Mouse (Mus musculus) right cerebral cortex, postnatal 10 days (tissue): ENCODE results near the gene 5330417C22Rik.
"Not testable (repeated sequence)": the region's sequence is repeated elsewhere in the genome, so short reads cannot be mapped to it uniquely, and the experiment has no call there.

Experiments used
- DNase-seq, 2 experiments: peaks; one replicate each; pipeline ENCODE4 v3.0.0; 2021; ENCODE audit warnings: low spot score in 2 of 2

5330417C22Rik gene

DNA sequence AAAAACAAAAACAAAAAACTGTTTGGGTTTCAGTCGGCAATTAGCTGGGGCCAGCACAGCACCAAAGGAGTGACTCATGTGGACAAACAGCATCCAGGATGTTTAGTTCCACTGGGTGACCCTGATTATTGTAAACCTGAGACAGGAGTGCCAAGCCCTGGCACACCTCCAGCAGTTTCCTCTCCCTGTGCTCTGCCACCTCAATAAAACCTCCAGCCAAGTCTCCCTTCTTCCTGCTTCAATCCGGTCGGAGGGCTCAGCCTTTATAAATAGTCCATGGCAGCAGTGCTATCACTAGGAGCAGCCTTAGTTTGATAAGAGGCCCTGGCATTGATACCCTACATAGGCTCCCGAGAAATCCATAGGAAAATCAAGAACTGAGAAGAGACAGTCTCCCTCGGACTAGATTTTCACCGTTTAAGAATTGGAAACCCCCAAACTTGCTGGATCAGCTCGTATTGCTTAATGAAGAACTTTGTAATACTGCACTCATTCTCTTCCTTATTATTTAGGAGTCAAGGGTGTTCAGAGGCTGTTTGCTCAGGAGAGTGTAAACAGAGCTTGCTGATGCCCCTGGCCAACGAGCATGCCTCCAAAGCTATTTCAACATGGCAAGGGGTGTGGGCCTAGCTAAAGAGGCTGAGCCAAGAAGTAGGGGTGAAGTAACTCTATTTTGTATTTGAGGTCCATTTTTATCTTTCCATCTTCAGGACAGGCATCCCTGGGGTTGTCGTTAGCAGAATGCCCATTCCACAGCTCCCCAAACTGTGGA lies 3.0 kb downstream of the 5330417C22Rik start:
- no peak for DNase-seq

DNA sequence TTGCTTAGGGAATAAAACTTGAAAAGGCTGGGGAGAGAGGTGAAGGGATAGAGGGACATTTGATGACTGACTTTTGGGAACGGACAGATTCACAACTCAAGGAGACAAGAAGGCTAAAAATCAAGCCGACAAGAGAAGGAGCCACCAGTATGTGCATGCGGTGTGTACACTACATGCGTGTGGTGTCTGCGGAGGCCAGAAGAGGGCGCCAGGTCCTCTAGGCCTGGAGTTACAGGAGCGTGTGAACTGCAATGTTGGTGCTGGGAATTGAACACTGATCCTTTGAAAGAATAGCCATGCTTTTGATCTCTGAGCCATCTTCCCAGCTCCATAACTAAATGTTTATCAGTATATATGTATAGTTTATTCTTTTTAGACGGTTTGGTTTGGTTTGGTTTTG lies 7.8 kb downstream of the 5330417C22Rik start:
- no peak for DNase-seq

DNA sequence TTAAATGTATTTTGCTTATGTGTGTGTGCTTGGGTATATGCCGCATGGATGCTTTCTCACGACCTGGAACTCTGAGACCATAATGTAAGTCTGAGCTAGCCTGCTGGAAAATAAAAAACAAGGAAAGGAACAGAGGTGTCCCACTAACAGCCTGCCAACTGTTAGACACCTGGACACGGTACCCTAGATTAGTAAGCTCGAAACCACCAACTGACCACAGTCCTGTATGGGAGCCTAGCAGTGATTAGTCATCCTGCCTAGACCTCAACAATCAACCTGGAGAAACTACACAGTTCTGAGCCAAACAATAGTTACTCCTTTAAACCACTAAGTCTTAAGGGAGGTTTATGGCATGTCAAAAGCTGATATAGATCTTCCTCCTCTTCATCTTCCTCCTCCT lies 12.9 kb downstream of the 5330417C22Rik start:
- no peak for DNase-seq

DNA sequence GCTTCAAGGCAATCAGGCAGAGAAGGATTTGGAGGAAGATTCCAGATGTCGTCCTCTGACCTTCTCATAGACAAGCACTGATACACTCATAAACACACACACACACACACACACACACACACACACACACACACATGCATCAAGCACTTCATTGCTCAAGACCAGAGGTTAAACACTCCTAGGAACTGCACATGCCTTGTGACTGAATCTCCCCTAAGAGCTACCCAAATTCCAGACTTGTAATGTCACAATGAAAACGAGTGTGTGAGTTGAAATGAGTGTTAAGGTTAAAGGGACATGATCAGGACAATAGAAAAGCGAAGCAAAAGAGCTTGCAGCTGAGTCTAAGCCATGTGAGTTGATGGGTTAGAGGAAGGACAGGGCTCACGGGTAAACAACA lies 18.1 kb downstream of the 5330417C22Rik start:
- no peak for DNase-seq

DNA sequence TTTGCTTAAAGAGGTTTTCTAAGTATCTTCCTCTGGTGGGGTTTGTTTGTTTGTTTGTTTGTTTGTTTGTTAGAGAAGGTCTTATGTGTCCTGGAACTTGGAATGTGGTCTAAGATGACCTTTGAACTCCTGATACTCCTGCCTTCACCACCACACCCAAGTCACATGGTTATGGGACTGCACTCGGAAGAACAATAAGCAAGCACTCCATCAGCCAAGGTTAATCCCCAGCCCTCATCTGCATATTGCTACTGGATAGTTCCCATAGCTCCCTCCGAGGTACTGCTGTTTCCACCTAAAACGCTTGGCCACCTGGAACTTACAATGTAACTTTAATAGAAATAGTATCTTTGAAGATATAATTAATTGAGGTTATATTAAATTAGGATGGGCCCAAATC lies 22.9 kb downstream of the 5330417C22Rik start:
- no peak for DNase-seq

DNA sequence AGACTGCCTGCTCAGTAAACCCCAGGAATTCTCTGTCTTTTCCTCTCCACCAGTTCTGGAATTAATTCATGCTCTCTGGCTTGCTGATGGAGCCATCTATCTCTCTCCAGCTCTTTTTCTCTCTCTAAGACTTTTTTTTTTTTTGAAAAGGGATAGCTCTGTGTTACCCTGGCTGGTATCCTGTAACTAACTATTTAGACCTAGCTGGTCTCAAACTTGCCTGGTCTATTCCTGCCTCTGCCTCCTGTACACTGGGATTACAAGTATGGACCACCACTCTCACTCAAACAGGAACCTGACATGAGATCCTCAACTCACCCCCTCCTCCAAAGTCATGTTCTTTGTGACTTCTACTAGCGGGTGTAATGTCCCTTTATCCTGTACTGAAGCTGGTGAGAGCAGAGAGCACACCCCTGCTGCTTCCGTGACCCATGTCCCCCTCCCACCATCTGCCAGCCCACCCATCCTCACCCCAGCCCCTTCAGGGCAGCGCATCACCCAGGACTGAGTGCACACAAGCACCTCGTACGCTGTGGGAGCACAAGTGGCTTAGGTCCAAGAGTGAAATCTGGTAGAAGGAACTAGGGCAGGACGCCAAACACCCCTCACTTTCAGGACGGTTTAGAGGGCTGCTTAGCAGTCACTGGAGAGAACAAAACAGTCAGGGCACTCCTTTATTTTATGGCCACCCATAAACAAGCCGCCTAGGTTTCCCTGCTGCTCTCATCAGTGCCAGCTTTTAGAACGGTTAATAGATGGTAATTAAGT lies 25.4 kb downstream of the 5330417C22Rik start:
- peak; percentile 54 to 64 for DNase-seq

DNA sequence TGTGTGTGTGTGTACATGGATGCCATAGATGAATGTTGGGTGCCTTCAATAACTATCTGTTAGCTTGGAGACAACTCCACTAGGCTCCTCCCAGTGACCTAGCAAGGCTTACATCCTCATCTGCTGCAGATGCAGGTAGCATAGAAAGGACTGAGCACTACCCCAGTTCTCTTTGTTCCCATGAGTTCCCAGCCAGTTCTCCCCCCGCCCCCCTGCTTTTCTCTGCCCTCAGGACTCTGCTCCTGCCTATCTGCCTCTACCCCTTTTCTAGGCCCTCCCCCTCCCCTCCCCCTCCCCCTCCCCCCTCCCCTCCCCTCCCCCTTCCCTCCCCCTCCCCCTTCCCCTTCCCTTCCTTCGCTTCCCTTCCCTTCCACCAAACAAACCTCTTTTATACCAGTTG lies 26.2 kb downstream of the 5330417C22Rik start:
- no peak for DNase-seq

DNA sequence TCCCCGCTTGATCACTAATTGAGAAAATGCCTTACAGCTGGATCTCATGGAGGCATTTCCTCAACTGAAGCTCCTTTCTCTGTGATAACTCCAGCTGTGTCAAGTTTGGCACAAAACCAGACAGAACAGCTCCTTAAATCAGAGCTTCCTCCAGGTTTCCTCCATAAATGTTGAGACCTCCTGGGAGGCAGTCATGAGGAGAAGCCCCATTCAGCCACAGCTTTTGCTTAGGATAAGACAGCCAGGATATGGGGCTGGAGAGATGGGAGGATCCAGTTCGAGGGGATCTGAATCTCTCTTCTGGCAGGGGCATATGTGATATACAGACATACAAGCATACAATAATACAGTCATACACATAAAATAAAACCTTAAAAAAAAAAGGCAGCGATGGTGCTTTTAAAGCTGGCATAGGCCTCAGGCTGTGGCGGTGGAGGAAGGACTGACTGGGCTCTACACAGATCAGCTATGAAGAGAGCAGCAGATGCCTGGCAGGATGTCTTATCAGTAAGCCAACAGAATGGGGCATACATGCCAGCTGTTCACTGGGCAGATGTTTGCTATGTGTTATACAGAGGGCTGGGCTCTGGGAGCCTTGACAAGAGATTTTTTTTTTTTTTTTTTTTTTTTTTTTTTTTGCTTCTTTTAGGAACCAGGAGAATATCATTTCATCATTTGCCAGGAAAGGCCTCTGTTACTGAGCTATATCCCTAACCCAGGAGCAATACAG lies 27.4 kb downstream of the 5330417C22Rik start:
- no peak for DNase-seq

DNA sequence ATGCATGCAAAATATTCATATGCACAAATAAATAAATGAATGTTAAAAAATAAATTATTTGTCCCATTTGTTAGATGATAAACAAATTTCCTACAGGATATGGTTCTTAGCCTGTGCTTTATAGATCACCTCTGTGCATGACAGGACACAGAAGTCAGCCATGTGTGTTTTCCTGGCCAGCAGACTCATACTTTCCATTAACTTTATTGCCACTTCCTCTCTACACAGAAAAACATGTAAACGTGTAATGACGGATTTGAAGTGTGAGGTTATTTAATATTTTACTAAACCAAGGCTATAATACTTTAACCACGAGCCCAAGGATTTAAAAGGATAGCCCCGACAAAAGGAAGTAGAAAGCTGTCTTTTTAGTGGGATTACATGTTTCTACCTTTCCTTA lies 32.4 kb downstream of the 5330417C22Rik start:
- no peak for DNase-seq

DNA sequence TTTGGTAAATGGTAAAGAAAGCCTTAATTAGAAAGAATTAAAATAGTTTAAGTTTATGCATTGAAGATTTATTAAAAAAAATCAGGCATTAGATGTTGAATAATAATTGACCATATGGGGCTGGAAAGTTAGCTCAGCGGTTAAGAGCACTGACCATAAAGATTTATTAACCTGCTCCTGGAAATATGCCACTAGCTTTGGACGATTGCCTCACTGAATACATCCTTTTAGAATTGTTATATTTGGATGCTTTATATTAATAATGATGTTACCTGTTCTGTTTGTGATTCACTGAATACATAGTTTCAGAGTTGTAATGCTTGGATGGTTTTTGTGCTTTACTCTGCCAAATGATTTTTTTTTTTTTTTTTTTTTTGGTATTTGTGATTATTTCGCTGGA lies 34.9 kb downstream of the 5330417C22Rik start:
- DNase-seq = not testable (repeated sequence)

DNA sequence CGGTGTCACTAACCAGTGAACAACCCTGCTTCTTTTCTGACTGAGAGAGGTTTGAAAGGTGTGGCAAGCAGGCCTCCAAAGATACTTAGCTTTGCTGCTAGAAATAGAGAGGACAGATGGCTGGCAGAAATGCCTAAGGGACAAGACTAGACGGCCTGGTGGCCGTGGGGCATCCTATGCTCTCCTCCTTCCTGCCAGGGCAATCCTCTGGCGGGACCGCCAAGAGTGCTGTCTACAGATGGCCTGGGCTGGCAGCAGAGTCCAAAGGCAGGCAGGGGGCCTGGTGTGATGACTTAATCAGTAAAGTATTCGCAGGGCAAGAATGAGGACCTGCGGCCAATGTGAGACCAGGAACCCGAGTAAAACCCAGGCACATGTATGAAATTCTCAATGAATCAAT lies 36.5 kb downstream of the 5330417C22Rik start:
- DNase-seq = no peak

DNA sequence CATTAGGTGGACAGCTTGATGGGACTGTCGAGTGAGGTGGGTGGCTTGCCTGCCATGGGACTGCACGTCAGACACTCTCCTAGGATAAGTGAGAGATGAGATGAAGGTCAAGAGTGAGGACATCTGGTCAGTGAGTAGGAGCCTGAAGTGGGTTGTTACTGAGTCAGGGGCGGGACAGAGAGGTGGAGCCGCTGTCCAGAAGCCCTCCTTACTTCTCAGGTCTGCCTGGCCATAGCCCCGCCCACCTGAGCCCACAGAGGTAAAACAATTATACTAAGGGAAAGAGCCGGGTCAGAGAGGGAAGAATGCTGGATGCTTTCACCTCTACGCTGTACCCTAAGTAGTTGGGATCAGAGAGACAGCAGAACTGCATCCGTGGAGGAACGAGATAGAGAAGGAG lies 38.7 kb downstream of the 5330417C22Rik start:
- no peak for DNase-seq

DNA sequence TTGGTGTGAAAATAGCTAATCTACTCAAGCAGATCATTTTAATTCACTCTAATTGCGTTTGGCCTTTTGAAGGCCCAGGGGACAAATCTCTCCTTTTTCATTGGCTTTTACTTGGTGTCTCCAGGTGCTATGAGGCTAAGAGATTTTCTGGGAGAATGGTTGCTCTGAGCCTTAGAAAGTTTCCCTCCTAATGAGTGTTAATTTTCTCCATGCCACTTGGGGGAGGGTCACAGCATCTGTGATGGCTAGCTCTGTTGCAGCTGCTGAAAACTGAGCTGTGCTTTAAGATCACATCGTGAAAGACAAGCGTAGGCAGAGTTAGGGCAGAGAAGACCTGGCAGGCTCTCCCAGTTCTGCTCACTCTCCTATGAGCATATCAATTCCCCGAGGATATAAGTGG lies 40.9 kb downstream of the 5330417C22Rik start:
- DNase-seq = no peak

DNA sequence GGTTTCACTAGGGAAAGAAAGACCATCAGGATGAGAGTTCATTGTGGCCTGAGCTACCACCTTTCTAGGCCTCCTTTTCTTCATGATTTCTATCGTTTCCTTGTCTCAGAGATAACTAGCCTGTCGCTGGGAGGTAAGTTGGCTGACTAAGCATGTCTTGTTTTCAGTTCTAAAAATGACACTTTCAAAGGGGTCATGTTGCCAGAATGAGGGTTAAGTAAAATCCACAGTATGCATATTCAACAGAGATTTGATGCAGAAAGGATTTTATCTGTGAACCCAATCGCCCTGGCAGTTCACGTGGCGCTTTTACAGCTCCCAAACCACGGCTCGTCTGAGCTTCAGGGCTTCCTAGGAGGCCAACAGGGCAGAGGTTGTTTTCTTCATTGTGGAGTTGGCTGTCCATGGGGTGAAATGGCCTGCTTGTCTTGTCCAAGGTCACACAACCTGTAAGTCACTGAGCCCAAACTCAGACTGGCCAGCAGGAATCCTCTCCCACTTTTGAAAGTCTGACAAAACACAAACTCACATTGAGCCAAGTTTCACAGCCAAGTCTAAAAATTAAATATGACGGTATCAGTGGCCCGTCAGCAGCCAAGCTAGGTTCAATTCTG lies 41.4 kb downstream of the 5330417C22Rik start:
- no peak for DNase-seq

DNA sequence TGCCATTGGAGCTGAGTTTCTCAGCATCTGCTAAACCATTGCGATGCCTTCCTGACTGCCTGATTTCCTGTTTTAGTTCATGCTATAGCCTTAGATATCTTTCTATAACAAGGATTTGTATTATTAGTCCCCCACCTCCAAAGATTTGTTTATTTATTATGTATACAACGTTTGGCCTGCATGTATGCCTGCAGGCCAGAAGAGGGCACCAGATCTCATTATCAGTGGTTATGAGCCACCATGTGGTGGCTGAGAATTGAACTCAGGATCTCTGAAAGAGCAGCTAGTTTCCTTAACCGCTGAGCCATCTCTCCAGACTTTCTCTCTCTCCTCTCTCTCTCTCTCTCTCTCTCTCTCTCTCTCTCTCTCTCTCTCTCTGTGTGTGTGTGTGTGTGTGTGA lies 46.4 kb downstream of the 5330417C22Rik start:
- DNase-seq = no peak

DNA sequence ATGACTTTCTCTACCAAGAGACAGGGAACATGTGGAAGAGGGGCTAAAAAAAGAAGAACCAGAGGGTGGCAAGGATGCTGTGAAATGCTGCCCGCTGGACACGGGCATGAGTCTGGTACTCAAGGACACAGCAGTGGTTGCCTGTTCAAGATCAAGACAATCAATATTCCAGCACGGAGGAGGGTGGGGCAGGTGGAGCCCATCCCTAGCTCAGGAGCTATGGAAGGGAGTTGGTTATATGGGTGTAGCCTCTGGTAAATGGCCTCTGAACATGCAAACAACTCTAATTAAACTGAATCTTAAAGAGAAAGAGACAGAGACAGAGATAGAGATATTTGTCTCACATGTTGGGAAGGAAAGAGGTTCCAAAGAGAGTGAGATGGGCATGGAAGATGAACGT lies 51.6 kb downstream of the 5330417C22Rik start:
- no peak for DNase-seq

DNA sequence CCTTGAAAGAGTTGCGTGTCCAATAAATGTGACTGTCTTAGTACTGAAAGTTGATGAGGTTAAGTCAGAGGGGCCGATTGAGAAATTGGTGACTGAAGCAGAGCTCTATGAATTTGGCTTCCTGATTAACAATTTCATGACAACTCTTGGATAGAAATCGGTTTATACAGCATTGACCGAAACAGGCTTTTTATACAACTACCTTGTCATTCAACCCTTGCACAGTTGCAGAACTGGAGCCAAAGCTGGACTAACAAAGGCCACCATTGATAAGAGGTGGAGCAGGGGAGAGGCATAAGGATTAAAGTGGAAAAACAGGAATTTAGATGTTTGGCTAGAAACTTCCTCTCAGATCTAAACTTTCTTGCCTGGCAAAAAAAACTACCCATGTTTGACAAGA lies 57.5 kb downstream of the 5330417C22Rik start:
- no peak for DNase-seq

DNA sequence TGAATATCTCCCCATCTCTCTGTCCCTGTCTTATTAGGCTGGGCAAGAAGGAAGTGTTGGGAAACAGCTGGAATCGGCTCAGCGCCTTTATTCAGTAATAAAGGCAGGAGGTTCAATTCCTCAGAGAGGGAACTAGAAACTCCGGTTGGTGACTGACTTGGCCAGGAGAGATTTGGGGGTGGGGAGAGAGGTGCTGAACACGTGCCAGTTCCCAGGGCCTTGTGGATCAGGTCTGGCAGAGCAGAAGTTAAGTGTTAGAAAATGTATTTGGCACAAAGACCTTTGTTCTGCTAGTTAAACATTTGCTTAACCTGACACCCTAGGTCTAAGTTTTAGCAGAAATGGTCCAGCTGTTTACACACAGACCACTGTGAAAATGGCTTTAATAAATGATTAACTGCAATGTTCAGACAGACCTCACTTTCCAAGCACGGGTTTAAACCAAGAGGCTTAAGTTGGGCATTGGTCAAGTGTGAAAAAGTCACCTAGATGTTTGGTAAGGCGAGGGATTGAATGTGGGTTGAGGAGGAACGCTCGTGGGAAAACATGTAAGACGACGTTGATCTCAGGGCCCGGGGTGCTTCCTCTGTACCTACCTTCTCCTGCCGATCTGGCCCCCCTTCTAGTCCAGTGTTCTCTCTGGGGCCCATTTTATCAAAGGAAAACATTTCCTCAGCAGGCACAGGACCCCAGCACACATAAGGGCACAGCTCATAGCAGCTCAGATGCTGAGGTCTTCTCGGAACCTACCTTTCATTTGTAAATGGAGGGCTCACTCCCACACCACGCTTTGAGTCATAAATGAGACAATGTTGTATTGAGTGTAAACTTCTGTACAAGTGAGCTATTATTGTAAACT lies 59.3 kb downstream of the 5330417C22Rik start:
- DNase-seq = no peak

DNA sequence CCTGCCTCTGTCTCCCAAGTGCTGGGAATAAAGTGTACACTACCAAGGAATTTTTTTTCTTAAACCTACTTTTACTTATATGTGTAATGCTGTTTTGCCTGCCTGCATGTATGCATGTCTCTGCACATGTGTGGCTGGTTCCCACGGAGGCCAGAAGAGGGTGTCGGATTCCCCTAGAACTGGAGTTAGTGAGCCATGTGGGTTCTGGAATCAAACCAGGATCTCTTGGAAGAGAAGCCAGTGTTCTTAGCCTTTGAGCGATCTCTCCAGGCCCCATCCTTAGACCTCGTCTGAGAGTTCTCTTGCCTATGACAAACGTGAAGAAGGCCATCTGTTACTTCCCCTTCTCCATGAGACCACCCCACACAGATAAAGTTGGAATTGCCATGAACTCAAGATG lies 60.8 kb downstream of the 5330417C22Rik start:
- no peak for DNase-seq

DNA sequence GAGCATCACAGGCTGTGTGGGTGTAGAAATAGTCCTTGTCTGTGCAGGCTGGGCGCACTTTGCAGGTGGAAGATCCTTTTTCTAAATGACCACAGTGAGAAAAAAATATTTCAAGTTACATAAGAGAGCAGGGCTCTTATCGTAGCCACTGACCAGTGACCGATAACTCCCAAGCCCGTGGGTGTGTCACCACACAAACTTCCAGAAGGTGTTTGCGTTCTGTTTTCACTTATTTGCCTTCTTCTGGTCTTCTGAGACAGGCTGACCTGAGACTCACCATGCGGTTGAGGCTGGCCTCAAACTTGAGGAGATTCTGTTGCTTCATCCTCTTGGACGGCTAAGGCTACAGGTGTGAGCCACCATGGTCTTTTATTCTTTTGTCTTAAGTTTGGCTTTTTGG lies 61.4 kb downstream of the 5330417C22Rik start:
- no peak for DNase-seq

DNA sequence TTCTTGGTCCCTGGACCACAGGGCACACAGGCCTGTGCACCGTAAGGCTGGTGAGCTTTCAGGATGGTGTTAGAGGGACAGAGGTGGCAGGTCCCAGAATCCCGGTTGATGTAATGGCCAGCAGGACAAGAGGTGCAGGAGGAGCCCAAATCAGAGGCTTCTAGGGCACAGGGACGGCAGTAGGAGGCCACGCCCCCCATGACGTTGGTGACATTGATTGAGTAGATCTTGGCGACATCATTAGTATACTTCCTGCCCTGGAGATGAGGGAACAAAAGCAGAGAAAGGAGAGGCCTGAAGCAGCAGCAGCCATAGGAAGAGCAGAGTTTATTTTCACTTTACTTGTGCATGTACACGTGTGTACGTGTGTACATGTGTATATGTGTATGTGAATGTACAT lies 68.6 kb downstream of the 5330417C22Rik start:
- DNase-seq = no peak
